Mouse (Mus musculus): ENCODE measurements around the gene Layn. TPM values are rescaled to one million over a fixed set of nuclear protein-coding genes. Genes with fewer than 3 reads are reported as not detected.
A peak's percentile ranks its signal among the peaks of the same experiment; 100 is the strongest.

Gene Layn
- polyA plus RNA-seq, 1 experiment from 2014 or later: 2.1 TPM

DNA sequence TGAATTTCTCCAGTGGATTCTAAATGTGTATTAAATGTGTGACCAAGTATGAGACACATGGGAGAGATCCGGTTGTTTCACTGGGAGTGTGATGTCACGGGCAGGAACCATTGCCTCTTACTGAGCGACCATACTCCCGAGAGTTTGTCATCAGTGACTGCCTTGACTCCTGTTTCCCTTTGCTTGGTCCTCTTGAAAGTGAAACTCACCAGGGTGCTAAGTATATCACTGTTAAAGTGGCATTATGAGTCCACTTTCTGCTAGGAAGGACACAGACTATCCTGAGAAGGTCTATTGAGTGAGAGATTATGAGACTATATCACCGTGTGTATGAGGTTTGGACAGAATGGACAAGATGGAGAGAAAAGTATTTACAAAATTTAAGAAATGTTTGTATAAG is 4.7 kb upstream of the Layn start:
- Histone ChIP-seq H3K27ac (ENCODE audit: low read depth, low read length) (no peak overlapping the region), H3K9me3 (replicated peaks; ENCODE audit: control insufficient read depth, low read length) (no peaks in the 10 kb centered on the region), H3K27me3 (replicated peaks; ENCODE audit: control insufficient read depth, insufficient read depth, low read length) (no peaks in the 10 kb centered on the region), H3K36me3 (ENCODE audit: control insufficient read depth, insufficient read depth, low read length) (no peaks in the 10 kb centered on the region), H3K4me1 (ENCODE audit: control insufficient read depth, insufficient read depth, low read length) (peaks cover under 1% of the 10 kb centered on the region), H3K4me2 (ENCODE audit: low read length) (no peak overlapping the region), H3K4me3 (ENCODE audit: low read depth, low read length) (no peak overlapping the region), H3K9ac (ENCODE audit: low read length) (no peak overlapping the region)
- WGBS: 87% methylated on average over 5 of the region's 5 CpGs
- ATAC-seq (no peak), DNase-seq (ENCODE audit: low spot score) (no peak)

DNA sequence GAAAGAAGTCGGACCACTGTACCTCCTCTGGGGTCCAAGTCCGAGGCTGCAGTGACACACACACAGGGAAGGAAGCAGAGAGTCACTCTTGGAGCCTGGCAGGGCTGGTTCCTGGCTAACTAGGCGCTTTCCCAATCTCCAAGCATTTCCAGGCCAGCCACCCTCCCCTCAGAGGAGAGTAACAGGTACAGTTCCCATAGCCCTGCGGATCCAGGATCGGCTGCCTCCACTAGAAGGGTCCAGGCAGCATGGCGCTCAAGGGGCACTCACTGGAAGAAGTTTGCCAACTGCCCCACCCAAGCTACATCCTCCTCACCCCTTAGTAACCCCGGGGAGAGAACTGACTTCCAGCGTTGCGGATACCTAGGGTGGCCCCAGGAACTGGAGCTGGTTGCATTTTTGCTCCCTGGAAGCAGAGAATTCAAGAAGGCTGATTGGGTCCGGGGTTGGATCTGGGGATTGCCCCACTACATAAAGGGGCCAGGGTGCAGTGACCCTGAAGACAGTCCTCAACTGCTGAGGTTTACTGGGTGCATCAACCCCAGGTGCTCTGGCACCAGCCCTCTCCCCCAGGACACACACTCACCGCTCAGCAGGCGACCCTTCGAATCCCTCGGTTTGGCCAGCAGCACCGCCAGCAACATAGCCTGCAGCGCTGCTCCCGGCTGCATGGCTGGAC is 455 bp downstream of the Layn start:
- Histone ChIP-seq H3K9me3 (replicated peaks; ENCODE audit: control insufficient read depth, low read length) (no peaks in the 10 kb centered on the region), H3K9ac (ENCODE audit: low read length) (peak overlapping the region; percentile 37), H3K27me3 (replicated peaks; ENCODE audit: control insufficient read depth, insufficient read depth, low read length) (no peaks in the 10 kb centered on the region), H3K4me3 (ENCODE audit: low read depth, low read length) (peak overlapping the region; percentile 30), H3K4me2 (ENCODE audit: low read length) (peak overlapping the region; percentile 62), H3K27ac (ENCODE audit: low read depth, low read length) (no peak overlapping the region), H3K36me3 (ENCODE audit: control insufficient read depth, insufficient read depth, low read length) (no peaks in the 10 kb centered on the region), H3K4me1 (ENCODE audit: control insufficient read depth, insufficient read depth, low read length) (peaks cover 5% of the 10 kb centered on the region)
- ATAC-seq (peak; percentile 40), DNase-seq (ENCODE audit: low spot score) (peak; percentile 12)
- 2% methylated on average over 17 of the region's 17 CpGs for WGBS

- Histone ChIP-seq H3K4me2 (ENCODE audit: low read length) (peak overlapping the region; percentile 62), H3K9me3 (replicated peaks; ENCODE audit: control insufficient read depth, low read length) (no peaks in the 10 kb centered on the region), H3K4me1 (ENCODE audit: control insufficient read depth, insufficient read depth, low read length) (peaks cover 5% of the 10 kb centered on the region), H3K27me3 (replicated peaks; ENCODE audit: control insufficient read depth, insufficient read depth, low read length) (no peaks in the 10 kb centered on the region), H3K9ac (ENCODE audit: low read length) (no peak overlapping the region), H3K27ac (ENCODE audit: low read depth, low read length) (no peak overlapping the region), H3K36me3 (ENCODE audit: control insufficient read depth, insufficient read depth, low read length) (no peaks in the 10 kb centered on the region), H3K4me3 (ENCODE audit: low read depth, low read length) (peak overlapping the region; percentile 30)
- ATAC-seq: peak; percentile 68
- DNase-seq (ENCODE audit: low spot score): peak; percentile 77
- 27% methylated on average over 3 of the region's 3 CpGs for WGBS
These were observed 1.1 kb downstream of the Layn start for GRCm38 (mm10) chr9:51075780-51076179.

DNA sequence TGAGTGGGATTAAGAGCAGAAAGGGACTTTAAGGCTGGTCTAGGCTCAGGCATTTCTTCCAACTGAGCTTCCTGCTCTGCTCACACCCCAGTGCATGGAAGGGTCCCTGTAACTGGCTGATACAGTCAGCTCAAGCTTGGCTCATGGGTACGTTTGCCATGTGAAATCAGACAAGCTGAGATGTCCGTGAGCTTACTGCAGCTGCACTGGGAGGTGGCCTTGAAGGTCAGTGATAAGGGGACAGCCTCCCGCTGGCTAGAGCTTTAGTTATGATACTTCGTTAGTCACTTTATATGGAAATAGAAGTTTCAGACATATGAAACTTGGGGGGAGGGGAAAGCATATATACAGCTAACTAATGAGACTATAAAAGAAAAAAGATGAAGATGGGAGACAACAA is 6.1 kb downstream of the Layn start:
- ATAC-seq (no peak), DNase-seq (ENCODE audit: low spot score) (no peak)
- no peak overlapping the region for H3K4me3 ChIP-seq (ENCODE audit: low read depth, low read length)
- no peaks in the 10 kb centered on the region for H3K36me3 ChIP-seq (ENCODE audit: control insufficient read depth, insufficient read depth, low read length)
- WGBS: 80% methylated on average over 4 of the region's 4 CpGs
- H3K9ac ChIP-seq (ENCODE audit: low read length): no peak overlapping the region
- no peaks in the 10 kb centered on the region for H3K9me3 ChIP-seq (replicated peaks; ENCODE audit: control insufficient read depth, low read length)
- no peak overlapping the region for H3K4me2 ChIP-seq (ENCODE audit: low read length)
- H3K4me1 ChIP-seq (ENCODE audit: control insufficient read depth, insufficient read depth, low read length): no peaks in the 10 kb centered on the region
- no peaks in the 10 kb centered on the region for H3K27me3 ChIP-seq (replicated peaks; ENCODE audit: control insufficient read depth, insufficient read depth, low read length)
- H3K27ac ChIP-seq (ENCODE audit: low read depth, low read length): no peak overlapping the region

DNA sequence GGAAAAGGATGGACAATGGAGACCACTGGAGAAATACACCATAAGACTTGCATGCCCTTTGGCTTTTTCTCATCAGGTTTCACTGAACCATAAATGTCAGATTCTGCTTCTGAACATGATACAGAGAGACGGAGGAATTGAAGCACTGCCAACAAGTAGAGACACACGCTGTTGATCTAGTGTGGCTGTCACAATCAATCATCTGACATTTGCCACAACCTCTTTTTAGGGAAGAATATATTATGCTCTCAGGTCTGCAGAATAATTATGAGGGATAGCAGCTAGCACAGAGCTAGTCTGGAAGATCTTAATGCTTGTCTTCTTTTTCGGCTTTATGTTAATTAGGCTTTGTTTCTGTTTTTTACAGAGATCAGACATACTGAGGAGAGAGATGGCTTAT is 8.7 kb downstream of the Layn start:
- Histone ChIP-seq H3K36me3 (ENCODE audit: control insufficient read depth, insufficient read depth, low read length) (no peaks in the 10 kb centered on the region), H3K4me1 (ENCODE audit: control insufficient read depth, insufficient read depth, low read length) (no peaks in the 10 kb centered on the region), H3K9ac (ENCODE audit: low read length) (no peak overlapping the region), H3K4me2 (ENCODE audit: low read length) (no peak overlapping the region), H3K27me3 (replicated peaks; ENCODE audit: control insufficient read depth, insufficient read depth, low read length) (no peaks in the 10 kb centered on the region), H3K4me3 (ENCODE audit: low read depth, low read length) (no peak overlapping the region), H3K9me3 (replicated peaks; ENCODE audit: control insufficient read depth, low read length) (no peaks in the 10 kb centered on the region), H3K27ac (ENCODE audit: low read depth, low read length) (no peak overlapping the region)
- no peak for ATAC-seq
- WGBS: 75% methylated on average over 3 of the region's 3 CpGs
- DNase-seq (ENCODE audit: low spot score): peak; percentile 36

- no peaks in the 10 kb centered on the region for H3K9me3 ChIP-seq (replicated peaks; ENCODE audit: control insufficient read depth, low read length)
- no peaks in the 10 kb centered on the region for H3K36me3 ChIP-seq (ENCODE audit: control insufficient read depth, insufficient read depth, low read length)
- no peaks in the 10 kb centered on the region for H3K27me3 ChIP-seq (replicated peaks; ENCODE audit: control insufficient read depth, insufficient read depth, low read length)
- no peaks in the 10 kb centered on the region for H3K4me1 ChIP-seq (ENCODE audit: control insufficient read depth, insufficient read depth, low read length)
- ATAC-seq: no peak
- no peak within 1 kb of the TSS for H3K4me3 ChIP-seq (ENCODE audit: low read depth, low read length)
- H3K27ac ChIP-seq (ENCODE audit: low read depth, low read length): no peak within 1 kb of the TSS
- DNase-seq (ENCODE audit: low spot score): no peak
- WGBS: 85% methylated on average over 2 of the region's 2 CpGs
- H3K9ac ChIP-seq (ENCODE audit: low read length): no peak within 1 kb of the TSS
- H3K4me2 ChIP-seq (ENCODE audit: low read length): no peak within 1 kb of the TSS
These were observed 16.3 kb downstream of the Layn start, which contains the start of gene Btg4 for GRCm38 (mm10) chr9:51060601-51061000. Gene Btg4, plus strand, starts transcription at chr9:51060901.

GRCm38 (mm10) chr9:51058951-51059521 is 17.9 kb downstream of the Layn start:
- WGBS: 64% methylated on average over 4 of the region's 4 CpGs
- Histone ChIP-seq H3K4me1 (ENCODE audit: control insufficient read depth, insufficient read depth, low read length) (no peaks in the 10 kb centered on the region), H3K9ac (ENCODE audit: low read length) (no peak overlapping the region), H3K4me3 (ENCODE audit: low read depth, low read length) (no peak overlapping the region), H3K4me2 (ENCODE audit: low read length) (no peak overlapping the region), H3K27ac (ENCODE audit: low read depth, low read length) (no peak overlapping the region), H3K36me3 (ENCODE audit: control insufficient read depth, insufficient read depth, low read length) (no peaks in the 10 kb centered on the region), H3K27me3 (replicated peaks; ENCODE audit: control insufficient read depth, insufficient read depth, low read length) (no peaks in the 10 kb centered on the region), H3K9me3 (replicated peaks; ENCODE audit: control insufficient read depth, low read length) (no peaks in the 10 kb centered on the region)
- DNase-seq (ENCODE audit: low spot score) (no peak), ATAC-seq (no peak)

DNA sequence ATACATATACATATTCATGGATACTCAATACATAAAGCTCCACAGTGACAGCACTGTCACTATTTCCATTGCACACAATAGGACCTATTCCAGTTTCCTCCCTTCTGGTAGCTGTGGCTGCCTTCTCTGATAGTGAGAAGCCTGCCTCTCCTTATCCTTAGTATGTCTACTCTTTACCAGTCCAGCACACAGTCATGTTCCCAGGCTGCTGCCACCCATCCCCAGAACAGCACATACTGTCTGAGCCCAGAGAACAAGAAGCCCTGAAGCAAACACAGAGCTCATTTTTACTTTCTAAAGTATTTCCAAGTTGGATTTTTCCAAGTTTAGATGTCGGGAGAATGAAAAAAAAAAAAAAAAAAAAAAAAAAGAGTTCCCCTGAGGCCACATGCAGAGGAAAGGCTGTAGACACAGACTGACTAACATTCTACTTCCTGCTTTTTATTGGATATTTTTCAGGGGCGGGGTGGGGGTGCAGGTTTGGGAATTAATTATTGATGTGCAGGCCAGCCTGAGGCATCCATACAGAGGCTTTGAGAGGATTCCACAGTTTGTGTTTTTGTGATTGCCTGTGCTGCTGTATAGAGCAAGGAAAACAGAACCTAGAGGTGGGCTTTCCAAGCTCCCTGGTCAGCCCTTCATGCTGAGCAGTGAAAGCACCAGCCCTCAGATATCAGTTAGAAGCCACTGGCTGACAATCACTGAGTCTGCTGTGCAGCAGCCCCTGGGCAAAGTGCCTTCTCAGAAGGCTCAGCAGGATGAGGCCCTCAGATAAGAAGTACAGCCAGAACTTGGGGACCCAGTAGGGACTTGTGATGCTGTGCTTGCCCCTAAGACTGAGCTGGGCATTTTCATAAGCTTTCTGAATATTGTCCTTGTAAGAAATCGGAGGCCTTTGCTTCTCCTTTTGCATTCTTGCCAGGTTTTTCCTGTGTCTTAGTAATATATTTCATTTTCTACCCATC is 20.3 kb downstream of the Layn start:
- no peak for DNase-seq (ENCODE audit: low spot score)
- Histone ChIP-seq H3K27ac (ENCODE audit: low read depth, low read length) (no peak overlapping the region), H3K9ac (ENCODE audit: low read length) (no peak overlapping the region), H3K9me3 (replicated peaks; ENCODE audit: control insufficient read depth, low read length) (no peaks in the 10 kb centered on the region), H3K36me3 (ENCODE audit: control insufficient read depth, insufficient read depth, low read length) (no peaks in the 10 kb centered on the region), H3K4me2 (ENCODE audit: low read length) (no peak overlapping the region), H3K27me3 (replicated peaks; ENCODE audit: control insufficient read depth, insufficient read depth, low read length) (no peaks in the 10 kb centered on the region), H3K4me1 (ENCODE audit: control insufficient read depth, insufficient read depth, low read length) (no peaks in the 10 kb centered on the region), H3K4me3 (ENCODE audit: low read depth, low read length) (no peak overlapping the region)
- WGBS: 85% methylated on average over 3 of the region's 3 CpGs
- ATAC-seq: no peak

Measured in forebrain, embryonic 14.5 days (tissue).